Mouse (Mus musculus) Muller cell, postnatal 12 days (primary cell): ENCODE data around the gene Zbtb22.
A peak's percentile ranks its signal among the peaks of the same experiment; 100 is the strongest.
"Not testable (repeated sequence)": the region's sequence is repeated elsewhere in the genome, so short reads cannot be mapped to it uniquely, and the experiment has no call there.

Source experiments
- DNase-seq: peaks from one replicate; pipeline ENCODE4 v3.0.0-alpha.2; 2015; ENCODE audit errors: inconsistent ontology term

The Zbtb22 gene

GRCm38 (mm10) chr17:33941381-33941780, 25.7 kb downstream of the Zbtb22 start:
- no peak for DNase-seq

DNA sequence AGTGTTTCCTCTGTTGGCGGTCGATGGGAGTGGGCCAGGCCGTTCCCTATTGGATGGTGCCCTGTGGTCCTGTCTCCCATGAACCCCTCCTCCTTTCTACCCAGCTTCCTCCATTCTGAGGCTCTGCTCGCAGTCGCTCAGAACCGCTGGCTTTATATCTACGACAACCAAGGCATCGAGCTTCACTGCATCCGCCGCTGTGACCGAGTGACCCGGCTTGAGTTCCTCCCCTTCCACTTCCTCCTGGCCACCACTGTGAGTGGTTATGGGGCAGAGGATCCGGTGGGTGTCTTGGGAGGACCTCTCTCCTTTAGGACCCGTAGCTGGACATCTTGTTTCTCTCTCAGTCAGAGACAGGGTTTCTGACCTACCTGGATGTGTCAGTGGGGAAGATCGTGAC, 27.8 kb downstream of the Zbtb22 start:
- no peak for DNase-seq

DNA sequence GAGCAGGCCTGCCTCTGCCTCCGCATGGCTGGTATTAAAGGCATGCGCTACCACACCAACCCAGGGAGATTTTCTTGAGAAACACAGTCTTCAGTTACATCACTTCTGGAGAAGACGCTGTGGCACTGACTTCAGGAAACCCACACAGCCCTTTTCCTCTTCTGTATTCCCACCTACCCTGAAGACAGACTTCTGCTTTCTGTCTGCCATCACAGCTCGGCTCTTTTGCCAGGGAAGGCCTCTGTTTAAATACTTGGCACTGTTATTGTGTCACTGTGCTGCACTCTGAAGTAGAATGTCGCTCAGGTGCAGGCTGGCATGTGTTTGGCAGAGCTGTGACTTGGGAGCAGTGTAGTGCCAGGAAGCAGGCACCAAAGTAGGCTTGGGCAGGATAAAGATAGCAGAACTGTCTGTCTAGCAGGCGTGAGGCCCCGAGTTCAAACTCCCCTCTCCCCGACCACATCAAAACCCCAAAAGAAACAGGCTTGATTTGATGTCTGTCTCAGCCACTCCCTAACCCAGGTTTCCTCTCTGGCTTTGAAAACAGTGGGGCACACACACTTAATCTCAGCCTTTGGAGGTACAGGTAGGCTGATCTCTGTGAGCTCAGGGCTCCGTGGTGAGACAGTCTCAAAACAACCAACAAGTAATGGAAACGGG, 31.9 kb downstream of the Zbtb22 start:
- DNase-seq, result no peak

DNA sequence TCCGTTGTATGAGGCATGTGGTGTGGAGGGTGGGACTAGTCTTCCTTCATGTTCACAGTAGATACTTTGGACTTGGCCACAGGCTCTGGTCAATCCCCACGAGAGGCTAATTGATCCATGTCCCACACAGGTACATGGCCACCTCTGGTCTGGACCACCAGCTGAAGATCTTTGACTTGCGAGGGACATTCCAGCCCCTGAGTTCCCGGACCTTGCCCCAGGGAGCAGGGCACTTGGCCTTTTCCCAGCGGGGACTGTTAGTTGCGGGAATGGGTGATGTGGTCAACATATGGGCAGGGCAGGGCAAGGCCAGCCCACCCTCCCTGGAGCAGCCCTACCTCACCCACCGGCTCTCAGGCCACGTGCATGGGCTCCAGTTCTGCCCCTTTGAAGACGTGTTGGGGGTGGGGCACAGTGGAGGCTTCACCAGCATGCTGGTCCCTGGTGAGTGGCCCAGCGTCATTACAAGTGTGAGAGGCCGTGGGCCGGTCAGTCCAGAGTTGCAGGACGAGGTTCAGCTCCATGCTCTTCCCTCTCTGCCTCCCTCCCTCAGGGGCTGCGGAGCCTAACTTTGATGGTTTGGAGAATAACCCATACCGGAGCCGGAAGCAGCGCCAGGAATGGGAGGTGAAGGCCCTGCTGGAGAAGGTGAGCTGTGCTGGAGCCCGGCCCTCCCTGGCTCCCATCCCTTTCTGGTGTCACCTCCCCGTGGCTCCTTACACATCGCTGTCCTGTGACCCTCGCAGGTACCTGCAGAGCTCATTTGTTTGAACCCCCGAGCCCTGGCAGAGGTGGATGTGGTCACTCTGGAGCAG, 32.6 kb downstream of the Zbtb22 start:
- no peak for DNase-seq

GRCm38 (mm10) chr17:33948905-33949537, 33.3 kb downstream of the Zbtb22 start:
- DNase-seq, result no peak

DNA sequence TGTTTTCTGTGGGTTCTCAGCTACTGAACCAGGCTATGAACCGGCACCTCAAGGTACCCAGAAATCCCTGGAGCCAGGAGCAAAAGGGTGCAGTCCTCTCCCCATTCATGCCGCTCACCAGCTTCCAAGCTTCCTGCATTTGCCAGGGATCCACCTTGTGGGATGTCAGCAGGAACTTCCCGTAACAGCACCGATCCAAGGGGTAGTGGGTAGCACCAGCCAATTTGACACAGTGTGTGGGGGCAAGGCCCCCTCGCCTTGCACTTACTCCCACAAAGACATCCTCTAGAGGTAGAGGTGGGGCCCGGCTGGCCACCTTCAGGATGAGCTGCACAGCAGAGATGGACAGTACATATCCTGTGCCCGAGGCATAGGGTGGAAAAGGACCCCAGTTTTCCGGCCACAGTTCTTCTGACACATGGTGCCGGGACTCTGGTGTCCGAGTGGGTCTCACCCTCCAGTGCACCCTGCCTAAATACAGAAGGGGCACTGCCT, 34.5 kb downstream of the Zbtb22 start:
- no peak for DNase-seq

- peak; percentile 84 for DNase-seq
Measured at GRCm38 (mm10) chr17:33951021-33951946, 35.6 kb downstream of the Zbtb22 start, which contains the start of gene B3galt4. B3galt4 (minus strand) TSS chr17:33951488.

- not testable (repeated sequence) for DNase-seq
Measured at GRCm38 (mm10) chr17:33952015-33952414, 36.3 kb downstream of the Zbtb22 start.

DNA sequence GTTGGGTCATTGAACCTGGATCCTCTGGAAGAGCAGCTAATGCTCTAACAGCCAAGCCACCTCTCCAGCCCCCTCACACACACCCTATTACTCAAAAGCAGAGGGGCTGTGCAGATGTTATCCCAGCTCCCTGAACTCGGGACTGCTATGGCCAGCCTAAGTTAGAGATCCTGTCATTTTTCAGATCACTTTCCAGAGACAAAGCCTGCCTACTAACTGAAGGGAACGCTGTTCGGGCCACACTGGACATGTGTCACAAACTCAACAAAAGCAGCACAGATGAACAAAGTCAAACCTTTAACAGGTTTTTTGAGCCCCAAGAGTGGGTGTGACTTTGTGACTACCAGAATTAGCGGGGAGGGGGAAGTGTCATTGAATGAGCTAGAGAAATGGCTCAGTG, 37.2 kb downstream of the Zbtb22 start:
- DNase-seq, result no peak

- no peak for DNase-seq
Measured at GRCm38 (mm10) chr17:33953310-33953709, 37.6 kb downstream of the Zbtb22 start.

DNA sequence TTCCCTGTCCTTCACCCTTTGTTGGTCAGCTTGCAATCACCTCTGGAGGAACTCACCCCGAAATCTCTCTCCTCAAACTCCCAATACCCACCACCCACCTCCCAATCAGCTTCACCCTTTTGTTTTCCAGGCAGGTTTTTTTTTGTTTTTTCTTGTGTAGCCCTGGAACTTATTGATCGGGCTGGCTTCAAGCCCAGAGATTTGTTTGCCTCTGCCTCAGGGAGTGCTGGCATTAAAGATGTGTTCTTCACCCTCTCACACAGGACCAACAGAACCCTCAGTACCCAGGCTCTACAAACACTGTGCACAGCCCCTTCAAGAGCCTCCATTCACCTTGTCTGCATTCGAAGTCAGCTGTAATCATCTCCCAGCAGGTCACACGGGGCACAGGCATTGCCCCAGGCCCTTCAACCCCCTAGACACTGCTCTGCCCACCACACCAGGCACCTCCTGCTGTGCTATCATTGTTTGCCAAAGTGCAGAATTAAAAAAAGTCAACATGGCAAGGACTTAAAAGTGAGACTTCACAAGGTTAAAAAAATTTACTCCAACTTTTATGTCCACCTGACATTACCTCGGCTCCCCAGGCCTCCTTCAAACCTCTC, 38.4 kb downstream of the Zbtb22 start:
- DNase-seq, result no peak

- DNase-seq, result no peak
Measured at GRCm38 (mm10) chr17:33954646-33955554, 39.2 kb downstream of the Zbtb22 start.

DNA sequence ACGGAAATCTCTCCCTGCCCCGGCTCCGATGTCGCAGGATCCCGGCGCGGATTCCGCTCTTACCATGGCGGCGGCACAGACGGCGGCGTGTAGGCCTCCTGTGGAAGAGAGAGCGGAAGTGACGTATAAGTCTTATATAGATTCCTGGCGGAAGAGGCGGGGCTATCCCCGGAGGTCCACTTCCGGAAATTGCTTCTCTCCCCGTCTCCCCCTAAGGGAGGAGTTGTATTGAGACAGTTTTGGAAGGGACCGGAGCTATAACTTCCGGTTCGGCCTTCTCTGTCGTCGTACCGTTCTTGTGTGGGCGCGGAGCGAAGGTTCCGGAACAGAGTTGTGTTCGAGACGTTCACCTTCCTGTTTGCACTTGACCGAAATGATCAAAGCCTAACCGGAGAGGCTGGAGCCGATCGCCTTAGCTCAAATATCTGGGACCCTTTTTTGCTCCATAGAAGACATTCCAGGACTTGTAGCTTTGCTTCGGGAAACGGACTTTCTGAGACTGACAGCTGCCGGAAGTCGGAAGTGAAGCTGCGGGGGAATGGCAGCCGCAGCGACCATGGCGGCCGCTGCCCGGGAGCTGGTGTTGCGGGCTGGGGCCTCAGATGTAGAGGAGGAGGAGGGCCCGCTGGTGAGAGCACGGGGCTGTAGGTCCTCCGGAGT, 40.0 kb downstream of the Zbtb22 start, which contains the start of the genes Vps52 and Rps18:
Gene Vps52 (plus strand): TSS at position 258 of the 660 bp plus-strand sequence.
Gene Rps18 (minus strand): TSS at position 447 of the 660 bp plus-strand sequence.
- peak; percentile 99 for DNase-seq

DNA sequence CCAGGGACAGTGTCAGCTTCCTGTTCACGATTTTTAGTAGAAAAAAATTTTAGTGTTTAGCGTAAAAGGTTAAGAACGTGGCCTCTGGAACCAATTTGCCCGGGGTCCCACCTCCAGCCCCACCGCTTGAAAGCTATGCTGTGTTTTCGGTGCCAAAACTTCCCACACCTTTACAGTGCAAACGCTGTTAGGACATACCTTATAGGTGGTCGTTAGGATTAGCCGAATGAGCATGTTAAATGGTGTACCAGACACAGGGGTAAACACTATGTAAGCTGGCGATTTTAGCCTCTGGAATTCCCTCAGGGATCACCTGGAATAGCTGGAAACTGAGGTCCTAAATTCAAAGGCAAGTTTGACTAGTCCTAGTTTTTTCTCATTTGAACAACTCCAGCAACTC, 40.6 kb downstream of the Zbtb22 start:
- no peak for DNase-seq

DNA sequence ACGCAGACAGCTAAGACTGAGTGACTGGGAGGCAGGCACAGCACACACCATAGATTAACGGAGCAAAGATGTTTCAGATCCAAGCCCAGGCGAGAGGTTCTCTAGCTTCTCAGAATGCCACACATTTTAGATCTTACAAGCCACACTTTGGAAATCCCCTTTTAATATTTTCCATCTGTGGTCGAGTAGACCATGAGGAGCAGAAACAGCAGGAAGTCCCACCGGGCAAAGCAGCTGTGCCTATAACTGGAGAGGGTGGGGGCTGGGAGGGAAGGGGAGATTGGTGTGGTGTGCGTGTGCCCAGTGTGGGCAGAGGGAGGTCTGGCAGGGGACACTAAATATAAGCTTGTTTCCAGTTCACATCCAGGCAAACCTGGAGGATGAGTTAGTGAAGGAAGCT, 41.8 kb downstream of the Zbtb22 start:
- DNase-seq, result no peak

DNA sequence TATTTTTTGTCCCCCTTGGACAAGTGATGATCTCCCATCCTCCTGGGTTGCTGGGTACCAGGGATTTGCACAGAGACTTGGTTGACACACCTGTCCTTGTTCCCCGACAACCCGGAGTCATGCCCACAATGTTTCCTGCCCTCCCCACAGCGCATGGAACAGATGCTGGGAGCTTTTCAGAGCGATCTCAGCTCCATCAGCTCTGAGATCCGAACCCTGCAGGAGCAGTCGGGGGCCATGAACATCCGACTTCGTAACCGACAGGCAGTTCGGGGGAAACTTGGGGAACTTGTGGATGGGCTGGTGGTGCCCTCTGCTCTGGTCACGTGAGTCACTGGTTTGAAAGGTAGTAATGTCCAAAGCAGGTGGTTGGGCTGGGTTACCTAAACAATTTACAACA, 42.7 kb downstream of the Zbtb22 start:
- DNase-seq, result no peak

DNA sequence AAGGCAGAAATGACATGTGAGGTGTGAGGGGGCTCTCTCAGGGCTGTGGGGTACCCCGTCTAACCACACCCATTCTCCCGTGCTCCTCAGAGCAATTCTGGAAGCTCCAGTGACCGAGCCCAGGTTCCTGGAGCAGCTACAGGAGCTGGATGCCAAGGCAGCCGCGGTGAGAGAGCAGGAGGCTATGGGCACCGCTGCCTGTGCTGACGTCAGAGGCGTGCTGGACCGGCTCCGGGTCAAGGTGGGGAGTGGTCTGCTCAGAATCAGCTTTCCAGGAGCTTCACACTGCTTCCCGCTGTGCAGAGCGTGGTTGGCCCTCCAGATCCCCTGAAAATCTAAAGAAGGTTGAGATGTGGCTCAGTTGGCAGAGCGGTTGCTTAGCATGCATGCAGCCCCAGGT, 43.4 kb downstream of the Zbtb22 start:
- no peak for DNase-seq

DNA sequence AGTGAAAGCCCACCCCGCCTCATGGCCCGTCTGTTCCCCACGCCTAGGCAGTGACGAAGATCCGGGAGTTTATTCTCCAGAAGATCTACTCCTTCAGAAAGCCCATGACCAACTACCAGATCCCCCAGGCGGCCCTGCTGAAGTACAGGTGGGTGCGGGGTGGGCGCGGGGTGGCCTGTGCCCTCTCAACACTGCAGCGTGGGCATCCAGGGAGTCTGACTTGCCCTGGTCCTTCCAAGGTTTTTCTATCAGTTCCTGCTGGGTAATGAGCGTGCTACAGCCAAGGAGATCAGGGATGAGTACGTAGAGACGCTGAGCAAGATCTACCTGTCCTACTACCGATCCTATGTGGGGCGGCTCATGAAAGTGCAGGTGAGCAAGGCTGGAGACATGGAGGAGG, 44.2 kb downstream of the Zbtb22 start:
- no peak for DNase-seq

- no peak for DNase-seq
Measured at GRCm38 (mm10) chr17:33962876-33963275, 47.2 kb downstream of the Zbtb22 start.
